Mouse (Mus musculus): ENCODE data around the gene Grifin. TPM values are rescaled to one million over a fixed set of nuclear protein-coding genes. Genes with fewer than 3 reads are reported as not detected.
A peak's percentile ranks its signal among the peaks of the same experiment; 100 is the strongest.

Gene Grifin
- total RNA-seq, 2 experiments from 2014 or later, result not detected

GRCm38 (mm10) chr5:140596426-140596825, 31.6 kb upstream of the Grifin start:
- intact Hi-C loops (cut with DNase I), result no loop called here
- no peak for DNase-seq (ENCODE audit: low spot score)

- intact Hi-C loops (cut with DNase I), result no loop called here
- no peak for DNase-seq (ENCODE audit: low spot score)
Measured at GRCm38 (mm10) chr5:140594846-140595245, 30.0 kb upstream of the Grifin start.

DNA sequence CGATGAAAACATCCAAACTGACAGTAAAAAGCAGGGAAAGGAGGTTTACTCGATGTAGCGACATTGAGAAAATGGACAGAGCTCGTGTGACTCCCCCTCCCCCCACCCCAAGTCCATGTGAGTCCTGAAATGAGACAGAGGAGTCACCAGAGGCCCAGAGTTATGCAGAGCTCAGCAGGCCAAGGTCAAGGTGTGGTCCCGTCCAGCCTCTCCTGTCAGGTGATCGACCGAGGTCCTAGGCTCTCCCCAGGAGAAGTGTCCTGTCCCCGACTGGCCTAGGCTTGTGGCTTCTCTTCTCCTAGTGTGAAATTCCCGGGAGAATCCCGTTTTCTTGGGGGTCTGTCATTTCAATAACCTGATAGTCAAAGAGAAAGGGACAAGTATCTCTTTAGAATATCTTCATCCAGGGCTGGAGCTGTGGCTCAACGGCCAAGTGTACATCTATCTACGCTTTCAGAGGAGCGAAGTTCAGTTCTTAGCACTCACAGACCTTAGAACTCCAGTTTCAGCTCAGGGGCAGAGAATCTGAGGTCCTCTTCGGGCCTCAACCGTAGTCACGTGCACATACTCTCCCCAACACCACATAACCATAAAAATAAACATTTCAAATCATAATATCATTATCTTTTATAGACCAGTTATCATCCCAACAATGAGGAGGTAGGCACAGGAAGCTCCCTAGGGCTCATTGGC, 24.4 kb upstream of the Grifin start:
- no peak for DNase-seq (ENCODE audit: low spot score)
- intact Hi-C loops (cut with DNase I), result no loop called here

DNA sequence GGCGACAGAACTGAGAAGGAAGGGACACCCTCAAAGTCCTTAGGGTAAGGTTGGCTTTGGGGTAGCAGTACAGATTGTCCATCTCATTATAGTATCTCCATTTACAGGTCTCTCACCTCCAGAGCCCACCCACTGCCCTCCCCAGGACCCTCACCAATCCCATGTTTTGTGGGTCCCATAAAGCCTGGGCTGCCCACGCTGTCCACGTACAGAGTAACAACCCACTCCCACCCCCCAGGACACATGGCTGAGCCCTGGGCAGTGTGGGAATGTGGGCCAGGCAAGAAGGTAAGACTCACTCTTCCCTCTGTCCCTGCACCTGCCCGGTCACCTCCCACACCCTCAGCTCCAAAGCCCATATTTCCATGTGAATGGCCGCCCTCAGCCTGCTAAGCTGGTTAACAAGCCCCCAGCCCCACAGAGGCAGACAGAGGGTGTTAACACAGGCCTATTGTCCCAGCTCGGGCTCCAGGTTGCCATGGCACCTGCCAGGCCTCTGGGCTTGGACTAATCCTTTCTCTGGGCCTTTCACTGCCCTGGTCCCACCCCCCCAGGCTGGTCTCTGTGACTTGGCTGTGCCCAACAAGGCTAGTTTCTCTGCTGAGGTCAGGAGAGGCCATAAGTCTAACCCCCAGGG, 19.0 kb upstream of the Grifin start:
- intact Hi-C loops (cut with DNase I), result no loop called here
- no peak for DNase-seq (ENCODE audit: low spot score)

- no peak for DNase-seq (ENCODE audit: low spot score)
- intact Hi-C loops (cut with DNase I), result no loop called here
Measured at GRCm38 (mm10) chr5:140582995-140583731, 18.3 kb upstream of the Grifin start.

DNA sequence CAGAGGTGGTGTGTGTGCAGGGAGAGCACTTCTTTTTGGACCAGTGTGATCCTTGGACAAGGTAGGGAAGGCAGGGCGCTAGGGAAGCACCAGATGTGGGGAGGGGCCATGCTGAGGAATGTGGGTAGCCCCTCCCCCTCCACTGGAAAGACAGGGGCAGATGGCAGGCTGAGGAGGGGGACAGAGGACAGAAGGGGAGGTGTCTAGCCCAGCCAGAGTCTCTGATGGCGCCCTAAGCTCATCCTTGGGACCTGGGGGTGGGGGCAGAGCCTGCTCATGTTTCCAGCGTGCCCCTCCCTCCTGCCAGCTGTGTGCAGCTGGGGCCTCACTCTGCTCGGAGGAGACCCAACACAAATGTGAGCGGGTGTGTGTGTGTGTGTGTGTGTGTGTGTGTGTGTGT, 16.7 kb upstream of the Grifin start:
- no peak for DNase-seq (ENCODE audit: low spot score)
- intact Hi-C loops (cut with DNase I), result no loop called here

GRCm38 (mm10) chr5:140579771-140580170, 14.9 kb upstream of the Grifin start:
- DNase-seq (ENCODE audit: low spot score), result no peak
- intact Hi-C loops (cut with DNase I), result no loop called here

- intact Hi-C loops (cut with DNase I), result no loop called here
- no peak for DNase-seq (ENCODE audit: low spot score)
Measured at GRCm38 (mm10) chr5:140579221-140579620, 14.3 kb upstream of the Grifin start.

- intact Hi-C loops (cut with DNase I), result no loop called here
- peak; percentile 63 for DNase-seq (ENCODE audit: low spot score)
Measured at GRCm38 (mm10) chr5:140575381-140575866, 10.6 kb upstream of the Grifin start.

DNA sequence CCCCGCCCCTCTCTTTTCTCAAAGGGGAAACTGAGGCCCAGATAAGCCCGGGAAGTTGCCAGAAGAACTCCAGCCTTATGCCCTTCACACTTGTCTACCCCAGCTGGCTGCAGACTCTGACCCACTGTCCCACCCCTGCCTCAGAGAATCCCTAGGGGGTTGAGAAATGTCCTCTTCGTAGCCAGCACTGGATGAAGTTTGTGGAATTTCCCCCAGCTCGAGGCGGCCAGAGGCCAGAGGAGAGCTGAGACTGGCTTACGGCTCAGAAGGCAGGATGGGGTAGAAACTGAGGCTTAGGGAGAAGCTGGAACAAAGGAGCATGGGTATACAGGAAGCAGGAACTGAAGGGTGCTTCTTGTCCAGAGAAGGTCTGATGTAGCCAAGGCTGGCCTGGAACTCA, 7.7 kb upstream of the Grifin start:
- peak; percentile 66 for DNase-seq (ENCODE audit: low spot score)
- intact Hi-C loops (cut with DNase I), result no loop called here

DNA sequence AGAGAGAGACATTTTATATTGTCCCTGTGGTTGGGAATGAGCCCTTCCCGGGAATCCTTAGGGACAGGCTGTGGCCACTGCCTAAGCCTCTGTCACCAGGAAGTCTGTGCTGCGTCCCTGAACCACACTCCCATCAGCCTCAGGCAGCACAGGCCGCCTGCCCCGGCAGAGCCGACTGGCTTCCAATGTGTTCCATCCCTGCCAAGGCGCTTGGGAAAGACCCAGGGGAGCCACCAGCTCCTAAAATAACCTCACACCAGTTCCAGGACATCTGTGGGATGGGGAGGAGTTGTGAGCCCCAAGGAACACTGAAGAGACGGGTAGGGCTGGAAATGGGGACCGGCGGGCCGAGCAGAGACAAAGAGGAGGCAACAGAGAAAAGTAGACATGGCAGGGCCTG, 6.8 kb upstream of the Grifin start:
- DNase-seq (ENCODE audit: low spot score), result peak; percentile 88
- intact Hi-C loops (cut with DNase I), result no loop called here

- intact Hi-C loops (cut with DNase I), result no loop called here
Measured at GRCm38 (mm10) chr5:140571201-140571600, 6.3 kb upstream of the Grifin start.

DNA sequence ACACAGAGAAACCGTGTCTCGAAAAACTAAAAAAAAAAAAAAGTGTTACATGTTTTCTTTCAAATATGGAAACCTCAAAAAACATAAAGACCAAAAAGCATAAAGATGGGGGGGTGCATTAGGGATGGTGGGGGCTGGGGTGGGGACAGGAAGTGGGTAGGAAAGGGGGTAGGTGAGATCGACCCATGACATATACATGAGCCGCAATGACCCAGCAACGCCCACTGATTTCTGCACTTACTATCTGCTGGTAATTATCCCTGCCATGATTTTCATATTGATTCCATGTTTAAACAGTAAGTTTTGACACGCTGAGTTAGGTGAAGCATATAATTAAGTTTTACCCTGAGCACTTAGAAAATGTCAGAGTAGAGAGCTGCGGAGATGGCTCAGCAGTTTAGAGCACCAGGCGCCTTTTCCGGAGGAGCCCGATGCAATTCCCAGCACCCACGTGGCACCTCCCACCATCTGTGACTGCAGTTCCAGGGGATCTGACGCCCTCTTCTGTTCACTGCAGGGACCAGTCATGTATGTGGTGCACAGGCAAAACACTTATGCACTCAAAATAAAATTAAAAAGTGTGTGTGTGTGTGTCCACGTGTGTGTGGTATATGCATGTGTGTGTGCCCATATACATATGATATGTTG, 5.5 kb upstream of the Grifin start:
- intact Hi-C loops (cut with DNase I), result no loop called here
- no peak for DNase-seq (ENCODE audit: low spot score)

More at GRCm38 (mm10) chr5:140571201-140571600, 6.3 kb upstream of the Grifin start:
- DNase-seq (ENCODE audit: low spot score), result no peak

DNA sequence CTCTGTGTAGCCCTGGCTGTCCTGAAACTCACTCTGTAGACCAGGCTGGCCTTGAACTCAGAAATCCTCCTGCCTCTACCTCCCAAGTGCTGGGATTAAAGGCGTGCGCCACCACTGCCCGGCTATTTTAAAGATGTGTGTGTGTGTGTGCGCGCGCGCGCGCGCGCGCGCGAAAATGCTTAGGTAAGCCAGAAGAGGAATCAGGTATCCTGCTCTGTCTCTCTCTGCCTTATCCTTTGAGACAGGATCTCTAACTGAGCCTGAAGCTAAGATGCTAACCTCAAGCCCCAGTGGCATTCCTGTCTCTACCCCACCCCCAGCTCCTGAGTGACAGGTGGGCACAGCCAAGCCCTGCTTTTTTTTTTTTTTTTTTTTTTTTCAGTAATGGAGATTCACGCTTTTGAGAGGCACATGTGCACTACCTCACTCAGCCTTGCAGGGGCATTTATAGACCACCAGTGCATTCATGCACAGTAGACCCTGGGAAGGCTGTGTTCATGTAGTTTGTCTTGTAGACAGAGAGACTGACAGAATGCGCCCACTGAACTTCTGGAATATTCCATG, 4.2 kb upstream of the Grifin start:
- intact Hi-C loops (cut with DNase I), result no loop called here
- DNase-seq (ENCODE audit: low spot score), result no peak

DNA sequence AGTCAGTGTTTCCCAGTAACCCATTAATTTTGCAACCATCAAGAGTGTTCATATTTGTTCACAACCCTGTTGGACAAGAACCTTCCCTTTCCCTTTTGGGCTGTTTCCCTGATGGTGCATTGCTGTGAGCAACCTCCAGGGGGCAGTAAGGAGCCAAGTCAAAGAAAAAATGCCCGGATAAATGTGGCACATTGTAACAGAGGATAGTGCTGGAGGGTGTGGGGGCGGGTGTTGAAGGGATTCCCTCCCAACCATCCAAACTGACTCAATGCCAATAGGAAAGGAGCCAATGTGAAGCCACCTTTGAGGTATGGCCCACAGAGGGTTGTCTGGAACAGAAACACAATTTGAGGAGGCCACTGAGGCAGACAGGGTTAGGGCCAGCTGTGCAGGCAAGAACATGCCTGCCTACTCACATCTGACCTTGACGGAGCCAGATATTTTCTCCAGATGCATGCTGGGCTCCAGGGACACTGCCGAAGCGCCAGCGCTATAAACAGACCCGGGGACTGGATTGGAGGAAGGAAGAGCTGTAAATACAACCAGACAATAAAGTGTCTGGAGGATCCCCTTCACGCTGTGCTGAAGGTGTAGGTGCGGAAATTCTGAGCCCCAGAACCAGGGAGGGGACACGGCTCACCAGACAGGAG, 3.6 kb upstream of the Grifin start:
- DNase-seq (ENCODE audit: low spot score), result peak; percentile 38
- intact Hi-C loops (cut with DNase I), result no loop called here

- no peak for DNase-seq (ENCODE audit: low spot score)
- intact Hi-C loops (cut with DNase I), result loop anchor here (1.0 kb wide), 1 partner anchor 52 kb away; no protein-coding TSS in a partner anchor
Measured at GRCm38 (mm10) chr5:140567751-140568150, 2.9 kb upstream of the Grifin start.

DNA sequence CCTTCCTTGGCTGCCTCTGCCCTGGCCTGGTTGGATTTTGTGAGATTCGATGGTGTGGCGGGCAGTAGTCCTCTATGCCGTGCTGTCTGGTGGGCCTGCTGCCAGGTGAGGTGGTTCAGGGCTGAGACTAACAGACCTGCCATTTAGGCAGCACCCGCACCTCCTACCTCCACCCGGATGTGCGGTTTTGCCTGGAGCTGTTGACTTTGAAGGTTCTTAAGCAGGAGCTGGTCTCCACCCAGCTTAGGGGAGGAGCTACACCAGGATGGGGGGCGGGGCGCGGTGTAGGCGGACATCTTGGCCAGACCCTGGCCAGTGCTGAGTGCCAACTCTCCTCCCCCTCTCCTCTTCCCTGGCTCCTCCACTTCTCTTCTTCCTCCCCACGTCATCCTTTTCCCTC, 2.5 kb upstream of the Grifin start:
- intact Hi-C loops (cut with DNase I), result loop anchor here (1.0 kb wide), 1 partner anchor 52 kb away; no protein-coding TSS in a partner anchor
- peak; percentile 61 for DNase-seq (ENCODE audit: low spot score)

GRCm38 (mm10) chr5:140566271-140566670, 1.4 kb upstream of the Grifin start:
- DNase-seq (ENCODE audit: low spot score), result no peak
- intact Hi-C loops (cut with DNase I), result no loop called here

DNA sequence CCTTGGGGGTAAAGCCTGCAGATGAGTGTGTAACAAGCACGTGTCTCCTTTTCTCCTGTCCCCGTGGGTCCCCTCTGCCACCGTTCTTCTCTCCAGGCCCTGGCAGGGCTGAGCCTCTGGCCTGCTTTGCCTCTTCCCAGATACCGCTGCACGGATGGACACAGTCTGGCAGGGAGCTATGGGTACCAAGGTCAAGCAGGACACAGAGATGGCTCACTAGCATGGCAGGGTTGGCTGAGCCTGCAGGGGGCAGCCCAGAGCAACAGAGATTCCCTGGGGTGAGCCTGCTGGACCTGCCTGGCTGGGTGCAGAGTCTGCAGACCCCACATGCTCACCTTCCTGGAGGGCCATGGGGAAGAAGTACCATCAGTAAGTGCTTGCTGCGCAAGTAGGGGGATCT, 985 bp upstream of the Grifin start:
- DNase-seq (ENCODE audit: low spot score), result no peak
- intact Hi-C loops (cut with DNase I), result no loop called here

GRCm38 (mm10) chr5:140565451-140565850, 580 bp upstream of the Grifin start:
- intact Hi-C loops (cut with DNase I), result no loop called here
- DNase-seq (ENCODE audit: low spot score), result peak; percentile 69

All from heart, postnatal 25 days (tissue).